Mouse (Mus musculus) CH12.LX (cell line): ENCODE measurements at regions not wholly inside any gene's neighbourhood (a gene's known extent, or its start where the extent isn't known, plus 50 kb on each side); places are given as distances from the start of the nearest gene placed in this dataset.

Experiments used
- CHD2 ChIP-seq: IDR thresholded peaks from 2 replicates; pipeline ENCODE4 v1.6.1; 2011; ENCODE audit warnings: low read length, improper control_type of control experiment
- CTCF ChIP-seq, 2 experiments: IDR thresholded peaks in 1 of 2; conservative IDR thresholded peaks in 1 of 2; 2 replicates each; pipeline ENCODE4 v1.5.1; 2011 to 2012; ENCODE audit warnings: low read depth in 2 of 2, low read length in 2 of 2, improper control_type of control experiment in 1 of 2, inconsistent platforms in 1 of 2, mild to moderate bottlenecking in 1 of 2, moderate library complexity in 1 of 2
- GABPA ChIP-seq: IDR thresholded peaks from 2 replicates; pipeline ENCODE4 v1.6.1; 2012; ENCODE audit warnings: low read depth, low read length, improper control_type of control experiment, inconsistent platforms; ENCODE audit not compliant: insufficient replicate concordance
- ZC3H11A ChIP-seq: IDR thresholded peaks from 2 replicates; pipeline ENCODE4 v1.6.1; 2012; ENCODE audit warnings: low read depth, mild to moderate bottlenecking, inconsistent platforms, low read length, improper control_type of control experiment

- TF ChIP-seq CTCF (conservative IDR thresholded peaks at IDR 0.05 in 1 of 2, IDR thresholded peaks at IDR 0.05 in 1 of 2; ENCODE audit: low read depth in 2 of 2, low read length in 2 of 2) (no peak), ZC3H11A (no peak), GABPA (no peak), CHD2 (no peak)
These were observed 183.8 kb downstream of the Ascl1 start for GRCm38 (mm10) chr10:87309601-87310062.
